Mouse (Mus musculus): ENCODE data around the gene Mad1l1.

DNA sequence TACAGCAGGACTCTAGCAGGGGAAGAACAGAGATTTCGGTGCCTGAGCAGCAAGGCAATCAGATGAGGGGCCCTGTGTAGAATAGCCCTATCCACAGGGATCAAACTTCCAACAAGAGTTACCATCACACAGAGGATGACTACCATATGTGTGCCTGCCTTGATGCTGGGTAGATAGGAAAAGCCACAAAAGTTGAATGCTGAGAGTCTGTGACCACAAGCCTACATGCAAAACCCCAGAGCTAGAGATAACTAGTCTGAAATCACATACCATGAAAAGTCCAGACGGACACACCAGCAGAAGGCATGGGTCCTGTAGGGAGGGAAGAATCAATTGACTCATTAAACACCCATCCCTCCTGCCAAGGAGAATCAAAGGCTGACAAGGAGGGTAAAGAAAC lies 170.7 kb downstream of the Mad1l1 start:
- TF ChIP-seq POLR2A (IDR thresholded peaks at IDR 0.05; ENCODE audit: low read depth, low read length) (no peak), CTCF (IDR thresholded peaks at IDR 0.05; ENCODE audit: extremely low read depth, insufficient read depth, insufficient read length, insufficient replicate concordance) (no peak)

All from spleen, adult 2 months (tissue).